Mouse (Mus musculus): ENCODE data around the gene Ccdc6. TPM values are rescaled to one million over a fixed set of nuclear protein-coding genes. Genes with fewer than 3 reads are reported as not detected.

Ccdc6 gene
- polyA plus RNA-seq, 1 experiment: 22.8 TPM

GRCm38 (mm10) chr10:70088788-70089187 lies 8.1 kb upstream of the Ccdc6 start:
- no peak for DNase-seq (ENCODE audit: low read depth, low spot score)
- WGBS: 78% methylated on average over 5 of the region's 5 CpGs

- DNase-seq (ENCODE audit: low read depth, low spot score): no peak
Observed at GRCm38 (mm10) chr10:70091876-70092462, 5.0 kb upstream of the Ccdc6 start.

GRCm38 (mm10) chr10:70093782-70094181 lies 3.1 kb upstream of the Ccdc6 start:
- no peak for DNase-seq (ENCODE audit: low read depth, low spot score)
- 81% methylated on average over 1 of the region's 1 CpGs for WGBS

More at GRCm38 (mm10) chr10:70091876-70092462, 5.0 kb upstream of the Ccdc6 start:
- WGBS: 75% methylated on average over 4 of the region's 4 CpGs

- 1% methylated on average over 14 of the region's 14 CpGs for WGBS
- DNase-seq (ENCODE audit: low read depth, low spot score): peak; percentile 52
Observed at GRCm38 (mm10) chr10:70095031-70095470, 1.9 kb upstream of the Ccdc6 start.

- WGBS: 7% methylated on average over 13 of the region's 13 CpGs
- DNase-seq (ENCODE audit: low read depth, low spot score): no peak
Observed at GRCm38 (mm10) chr10:70095506-70096270, 1.2 kb upstream of the Ccdc6 start.

- no peak for DNase-seq (ENCODE audit: low read depth, low spot score)
- under 1% methylated on average over 56 of the region's 58 CpGs for WGBS
Observed at GRCm38 (mm10) chr10:70097291-70097901, 475 bp downstream of the Ccdc6 start.

- 2% methylated on average over 29 of the region's 29 CpGs for WGBS
Observed at GRCm38 (mm10) chr10:70097911-70098569, 1.1 kb downstream of the Ccdc6 start.

GRCm38 (mm10) chr10:70098626-70099025 lies 1.7 kb downstream of the Ccdc6 start:
- WGBS: 40% methylated on average over 6 of the region's 6 CpGs
- no peak for DNase-seq (ENCODE audit: low read depth, low spot score)

More at GRCm38 (mm10) chr10:70097911-70098569, 1.1 kb downstream of the Ccdc6 start:
- DNase-seq (ENCODE audit: low read depth, low spot score): no peak

GRCm38 (mm10) chr10:70099052-70099451 lies 2.1 kb downstream of the Ccdc6 start:
- 63% methylated on average over 8 of the region's 8 CpGs for WGBS
- DNase-seq (ENCODE audit: low read depth, low spot score): no peak

- WGBS: 99% methylated on average over 4 of the region's 4 CpGs
- DNase-seq (ENCODE audit: low read depth, low spot score): no peak
Observed at GRCm38 (mm10) chr10:70102086-70102485, 5.2 kb downstream of the Ccdc6 start.

- 82% methylated on average over 12 of the region's 13 CpGs for WGBS
- DNase-seq (ENCODE audit: low read depth, low spot score): no peak
Observed at GRCm38 (mm10) chr10:70108016-70108415, 11.1 kb downstream of the Ccdc6 start.

GRCm38 (mm10) chr10:70109974-70110373 lies 13.1 kb downstream of the Ccdc6 start:
- 27% methylated on average over 5 of the region's 5 CpGs for WGBS
- peak; percentile 62 for DNase-seq (ENCODE audit: low read depth, low spot score)

- DNase-seq (ENCODE audit: low read depth, low spot score): no peak
- WGBS: 63% methylated on average over 7 of the region's 7 CpGs
Observed at GRCm38 (mm10) chr10:70110815-70111214, 13.9 kb downstream of the Ccdc6 start.

- 92% methylated on average over 6 of the region's 6 CpGs for WGBS
- no peak for DNase-seq (ENCODE audit: low read depth, low spot score)
Observed at GRCm38 (mm10) chr10:70111643-70112042, 14.7 kb downstream of the Ccdc6 start.

- WGBS: 90% methylated on average over 8 of the region's 8 CpGs
- DNase-seq (ENCODE audit: low read depth, low spot score): no peak
Observed at GRCm38 (mm10) chr10:70114048-70114635, 17.2 kb downstream of the Ccdc6 start.

- no peak for DNase-seq (ENCODE audit: low read depth, low spot score)
- WGBS: 89% methylated on average over 7 of the region's 7 CpGs
Observed at GRCm38 (mm10) chr10:70116454-70116853, 19.5 kb downstream of the Ccdc6 start.

- WGBS: 49% methylated on average over 9 of the region's 9 CpGs
- no peak for DNase-seq (ENCODE audit: low read depth, low spot score)
Observed at GRCm38 (mm10) chr10:70119451-70119850, 22.5 kb downstream of the Ccdc6 start.

- no peak for DNase-seq (ENCODE audit: low read depth, low spot score)
- WGBS: 61% methylated on average over 9 of the region's 9 CpGs
Observed at GRCm38 (mm10) chr10:70119851-70120370, 23.0 kb downstream of the Ccdc6 start.

- WGBS: 23% methylated on average over 17 of the region's 17 CpGs
- no peak for DNase-seq (ENCODE audit: low read depth, low spot score)
Observed at GRCm38 (mm10) chr10:70120671-70121405, 23.9 kb downstream of the Ccdc6 start.

Measured in large intestine, adult 2 months (tissue).